Mouse (Mus musculus): ENCODE data around the gene Nfe2l1. TPM values are rescaled to one million over a fixed set of nuclear protein-coding genes. Genes with fewer than 3 reads are reported as not detected.

Gene Nfe2l1
- polyA plus RNA-seq (2015; fragmentation: Illumina TruSeq; extraction: RNeasy Lipid Tissue Mini Kit (QIAGEN cat#74804); ENCODE audit: insufficient read depth, low replicate concordance), result 72.3 TPM

GRCm38 (mm10) chr11:96829813-96830538, at the start of gene Nfe2l1:
TSS of gene Nfe2l1 (minus strand) at chr11:96829968.

GRCm38 (mm10) chr11:96849681-96850467, 20.1 kb upstream of the Nfe2l1 start, which contains the start of gene Copz2:
TSS of gene Copz2 (plus strand) at chr11:96849870.

GRCm38 (mm10) chr11:96788871-96789795, 40.6 kb downstream of the Nfe2l1 start, which contains the start of gene Cbx1:
TSS of gene Cbx1 (plus strand) at chr11:96789127.

GRCm38 (mm10) chr11:96776968-96777962, 52.5 kb downstream of the Nfe2l1 start, which contains the start of gene Snx11:
TSS of gene Snx11 (minus strand) at chr11:96777559.

Other genes starting within 250 kb of the Nfe2l1 start
- 60.5 TPM for gene Snx11, start 52.4 kb downstream of the Nfe2l1 start, polyA plus RNA-seq (2015; fragmentation: Illumina TruSeq; extraction: RNeasy Lipid Tissue Mini Kit (QIAGEN cat#74804); ENCODE audit: insufficient read depth, low replicate concordance)
- 101 TPM for gene Cbx1, start 40.8 kb downstream of the Nfe2l1 start, polyA plus RNA-seq (2015; fragmentation: Illumina TruSeq; extraction: RNeasy Lipid Tissue Mini Kit (QIAGEN cat#74804); ENCODE audit: insufficient read depth, low replicate concordance)
- 9.2 TPM for gene Copz2, start 19.9 kb upstream of the Nfe2l1 start, polyA plus RNA-seq (2015; fragmentation: Illumina TruSeq; extraction: RNeasy Lipid Tissue Mini Kit (QIAGEN cat#74804); ENCODE audit: insufficient read depth, low replicate concordance)
- gene Cdk5rap3, start 86.5 kb upstream of the Nfe2l1 start, polyA plus RNA-seq (2015; fragmentation: Illumina TruSeq; extraction: RNeasy Lipid Tissue Mini Kit (QIAGEN cat#74804); ENCODE audit: insufficient read depth, low replicate concordance), result 48.7 TPM
- gene Prr15l, start 98.1 kb upstream of the Nfe2l1 start, polyA plus RNA-seq (2015; fragmentation: Illumina TruSeq; extraction: RNeasy Lipid Tissue Mini Kit (QIAGEN cat#74804); ENCODE audit: insufficient read depth, low replicate concordance), result 0.37 TPM
- gene Pnpo, start 114.0 kb upstream of the Nfe2l1 start, polyA plus RNA-seq (2015; fragmentation: Illumina TruSeq; extraction: RNeasy Lipid Tissue Mini Kit (QIAGEN cat#74804); ENCODE audit: insufficient read depth, low replicate concordance), result 34.8 TPM
- 12.8 TPM for gene Sp2, start 153.0 kb upstream of the Nfe2l1 start, polyA plus RNA-seq (2015; fragmentation: Illumina TruSeq; extraction: RNeasy Lipid Tissue Mini Kit (QIAGEN cat#74804); ENCODE audit: insufficient read depth, low replicate concordance)
- gene Sp6, start 183.4 kb upstream of the Nfe2l1 start, polyA plus RNA-seq (2015; fragmentation: Illumina TruSeq; extraction: RNeasy Lipid Tissue Mini Kit (QIAGEN cat#74804); ENCODE audit: insufficient read depth, low replicate concordance), result 1.1 TPM
- gene Scrn2, start 200.0 kb upstream of the Nfe2l1 start, polyA plus RNA-seq (2015; fragmentation: Illumina TruSeq; extraction: RNeasy Lipid Tissue Mini Kit (QIAGEN cat#74804); ENCODE audit: insufficient read depth, low replicate concordance), result 0.94 TPM
- gene Lrrc46, start 211.4 kb upstream of the Nfe2l1 start, polyA plus RNA-seq (2015; fragmentation: Illumina TruSeq; extraction: RNeasy Lipid Tissue Mini Kit (QIAGEN cat#74804); ENCODE audit: insufficient read depth, low replicate concordance), result not detected
- 40.6 TPM for gene Mrpl10, start 211.6 kb upstream of the Nfe2l1 start, polyA plus RNA-seq (2015; fragmentation: Illumina TruSeq; extraction: RNeasy Lipid Tissue Mini Kit (QIAGEN cat#74804); ENCODE audit: insufficient read depth, low replicate concordance)
- gene Osbpl7, start 220.7 kb upstream of the Nfe2l1 start, polyA plus RNA-seq (2015; fragmentation: Illumina TruSeq; extraction: RNeasy Lipid Tissue Mini Kit (QIAGEN cat#74804); ENCODE audit: insufficient read depth, low replicate concordance), result 6.2 TPM